In the genomic region with DNA sequence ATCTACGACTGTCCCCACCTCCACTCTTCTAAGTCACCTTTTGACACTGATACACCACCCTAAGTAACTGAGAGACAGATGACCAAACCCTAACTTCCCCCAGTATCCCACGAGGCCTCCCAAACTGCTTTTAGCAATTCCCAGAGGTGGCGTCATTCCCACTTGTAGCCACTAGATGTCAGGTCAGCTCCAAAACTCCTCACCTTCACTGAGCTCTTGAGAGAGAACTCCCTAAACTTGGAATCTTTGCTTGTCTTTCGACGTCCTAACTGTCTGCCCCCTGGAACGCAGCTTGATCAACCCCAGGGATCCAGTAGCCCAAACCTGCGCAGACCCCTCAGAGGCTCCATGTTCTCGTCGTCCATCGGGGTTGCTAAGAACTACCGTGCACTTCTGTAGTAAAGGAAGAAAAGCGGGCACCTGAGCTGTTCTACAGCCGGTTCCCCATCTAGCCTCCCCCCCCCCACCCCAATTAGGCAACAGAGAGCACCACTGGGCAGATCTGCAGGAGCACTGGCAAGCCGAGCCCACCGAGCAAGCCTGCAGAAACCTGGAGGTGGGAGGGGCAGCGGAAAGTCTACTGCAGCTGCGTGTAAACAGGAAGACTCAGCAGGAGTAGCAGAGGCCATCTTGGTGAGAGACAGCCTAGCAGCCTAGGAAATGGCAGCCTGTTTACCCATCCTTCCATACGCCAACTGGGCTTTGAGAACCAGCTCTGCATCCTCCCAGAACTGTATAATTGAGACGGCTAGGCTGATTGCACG, we compare ENCODE assay signal across 9 mouse cellular contexts. TPM values are rescaled to one million over a fixed set of nuclear protein-coding genes. Genes with fewer than 3 reads are reported as not detected.
DNase-seq lines count a peak whose midpoint lies in the region; ATAC-seq and TF ChIP-seq lines count a peak whose summit lies in the region.
"Had no signal": no experiment of that assay in that cellular context is flagged by ENCODE, and none has a peak within 500 bp of the region (broad histone marks: within the 10 kb centered on the region; RNA-seq: fewer than 3 reads in every experiment).

No protein-coding gene starts in this region.

- 33% methylated on average over 20 of the region's 20 CpGs for WGBS in embryonic facial prominence, embryonic 13.5 days
- WGBS in limb, embryonic 14.5 days: 32% methylated on average over 20 of the region's 20 CpGs

- H3K4me1 ChIP-seq in bone marrow macrophage, adult 2 months (ENCODE audit: control insufficient read depth, insufficient read depth, low read length): no peaks in the 10 kb centered on the region; the same call in 1 of the 2 replicates
- H3K4me1 ChIP-seq in embryonic facial prominence, embryonic 13.5 days: peaks cover 29% of the 10 kb centered on the region
- peaks cover 17% of the 10 kb centered on the region for H3K4me1 ChIP-seq in limb, embryonic 14.5 days (ENCODE audit: control insufficient read depth, insufficient read depth, low read length)

- peak; percentile 60 for DNase-seq in 416B (ENCODE audit: low read depth)
- peak; percentile 46 for DNase-seq in CD4-positive helper T cell, adult 2 months (ENCODE audit: low read depth, low spot score)
- DNase-seq in limb, embryonic 14.5 days (ENCODE audit: low spot score): peak; percentile 71

- no peak overlapping the region for H3K4me2 ChIP-seq in embryonic facial prominence, embryonic 13.5 days
- no peak overlapping the region for H3K4me2 ChIP-seq in limb, embryonic 14.5 days (replicated peaks; ENCODE audit: low read depth, low read length, severe bottlenecking)
- H3K4me2 ChIP-seq: neural tube, embryonic 13.5 days had no signal

- peak; percentile 59 for TF ChIP-seq CTCF in bone marrow macrophage, adult 2 months (IDR thresholded peaks at IDR 0.05; ENCODE audit: low read depth, low read length)

- no peak overlapping the region for H3K9ac ChIP-seq in embryonic facial prominence, embryonic 13.5 days
- H3K9ac ChIP-seq in limb, embryonic 14.5 days (ENCODE audit: low read depth, low read length, severe bottlenecking): no peak overlapping the region
- H3K9ac ChIP-seq: neural tube, embryonic 13.5 days had no signal

- no peaks in the 10 kb centered on the region for H3K27me3 ChIP-seq in embryonic facial prominence, embryonic 13.5 days
- no peaks in the 10 kb centered on the region for H3K27me3 ChIP-seq in limb, embryonic 14.5 days (ENCODE audit: control insufficient read depth, insufficient read depth, low read length)
- H3K27me3 ChIP-seq: neural tube, embryonic 13.5 days had no signal

- TF ChIP-seq POLR2A in bone marrow macrophage, adult 2 months (IDR thresholded peaks at IDR 0.05; ENCODE audit: borderline replicate concordance, low read depth, low read length): no peak
- TF ChIP-seq POLR2A in limb, embryonic 14.5 days (IDR thresholded peaks at IDR 0.05; ENCODE audit: borderline replicate concordance, extremely low read depth, insufficient read depth, insufficient read length): no peak

- H3K27ac ChIP-seq in bone marrow macrophage, adult 2 months (ENCODE audit: insufficient read depth, low read depth, low read length): no peak overlapping the region
- peak overlapping the region; percentile 28; the same call in 1 of the 2 replicates for H3K27ac ChIP-seq in embryonic facial prominence, embryonic 13.5 days
- no peak overlapping the region for H3K27ac ChIP-seq in limb, embryonic 14.5 days (replicated peaks; ENCODE audit: low read depth, low read length)
- H3K27ac ChIP-seq: neural tube, embryonic 13.5 days had no signal

- no peak overlapping the region for H3K4me3 ChIP-seq in bone marrow macrophage, adult 2 months (ENCODE audit: insufficient read depth, low read length)
- no peak overlapping the region for H3K4me3 ChIP-seq in embryonic facial prominence, embryonic 13.5 days
- H3K4me3 ChIP-seq in limb, embryonic 14.5 days (replicated peaks; ENCODE audit: low read length): no peak overlapping the region
- H3K4me3 ChIP-seq: neural tube, embryonic 13.5 days had no signal

- H3K36me3 ChIP-seq in embryonic facial prominence, embryonic 13.5 days: no peaks in the 10 kb centered on the region
- H3K36me3 ChIP-seq in limb, embryonic 14.5 days (ENCODE audit: control insufficient read depth, insufficient read depth, low read length): no peaks in the 10 kb centered on the region
- H3K36me3 ChIP-seq: neural tube, embryonic 13.5 days had no signal

- H3K9me3 ChIP-seq in embryonic facial prominence, embryonic 13.5 days: no peaks in the 10 kb centered on the region
- H3K9me3 ChIP-seq in limb, embryonic 14.5 days (ENCODE audit: control insufficient read depth, low read length): no peaks in the 10 kb centered on the region
- H3K9me3 ChIP-seq: neural tube, embryonic 13.5 days had no signal

- no peak for ATAC-seq in embryonic facial prominence, embryonic 13.5 days (ENCODE audit: insufficient number of reproducible peaks, insufficient read depth, low FRiP score, low TSS enrichment, low read depth)
- ATAC-seq in hematopoietic stem cell, adult 5-6 weeks (replicated peaks in 1 of 2; ENCODE audit: insufficient read depth in 1 of 2, low FRiP score in 2 of 2, low TSS enrichment in 1 of 2, low read depth in 1 of 2, poor library complexity in 2 of 2, severe bottlenecking in 2 of 2): peak; percentile 31 to 55; a peak in 2 of 4 replicates
- 0 out of 2 replicates have a peak, but pooled peaks have one; percentile 27 for ATAC-seq in limb, embryonic 14.5 days (ENCODE audit: low FRiP score, low read depth)
- peak; percentile 61; the same call in 1 of the 2 replicates for ATAC-seq in monocyte, adult 5-6 weeks (replicated peaks; ENCODE audit: insufficient number of reproducible peaks, low FRiP score, low TSS enrichment, poor library complexity, severe bottlenecking)
- ATAC-seq in erythroid progenitor cell, adult 5-6 weeks (replicated peaks; ENCODE audit: low FRiP score, poor library complexity, severe bottlenecking): no peak; the same call in 1 of the 2 replicates

RNA-seq across cellular contexts. Expression of a gene that starts 33.9 kb away (rescaled TPM):
- not detected in 2 replicates for polyA plus RNA-seq in bone marrow macrophage, adult 2 months (2012; ENCODE audit: insufficient read depth, insufficient read length, missing spikeins)
- polyA plus RNA-seq in embryonic facial prominence, embryonic 13.5 days (2015; fragmentation: Nextera tagmentation; extraction: Ambion mirVana): not detected in 2 replicates
- not detected in 2 replicates for total RNA-seq in hematopoietic stem cell, adult 5-6 weeks (2017)
- not detected in 2 replicates for polyA plus RNA-seq in limb, embryonic 14.5 days (2012; rRNA removed)
- not detected in 2 replicates for polyA plus RNA-seq in limb, embryonic 14.5 days (2014; fragmentation: Nextera tagmentation; extraction: Ambion mirVana)
- total RNA-seq in monocyte, adult 5-6 weeks (2017): not detected in 3 replicates
- not detected in 2 replicates for total RNA-seq in erythroid progenitor cell, adult 5-6 weeks (2015; ENCODE audit: low replicate concordance)
- not detected in 2 replicates for total RNA-seq in erythroid progenitor cell, adult 5-6 weeks (2017; ENCODE audit: low replicate concordance)
- polyA plus RNA-seq: neural tube, embryonic 13.5 days had no signal

RNA-seq across cellular contexts. Expression of a gene that starts 41.8 kb away (rescaled TPM):
- polyA plus RNA-seq in bone marrow macrophage, adult 2 months (2012; ENCODE audit: insufficient read depth, insufficient read length, missing spikeins): 2.8 and 3.3 TPM in 2 replicates
- 9.8 and 10.9 TPM in 2 replicates for polyA plus RNA-seq in embryonic facial prominence, embryonic 13.5 days (2015; fragmentation: Nextera tagmentation; extraction: Ambion mirVana)
- 1.7 and 3.0 TPM in 2 replicates for total RNA-seq in hematopoietic stem cell, adult 5-6 weeks (2017)
- 14.2 and 17.1 TPM in 2 replicates for polyA plus RNA-seq in limb, embryonic 14.5 days (2012; rRNA removed)
- polyA plus RNA-seq in limb, embryonic 14.5 days (2014; fragmentation: Nextera tagmentation; extraction: Ambion mirVana): 10.8 and 12.6 TPM in 2 replicates
- total RNA-seq in monocyte, adult 5-6 weeks (2017): 1.4 to 2.0 TPM (median 1.6 TPM) in 3 replicates
- not detected in 2 replicates for total RNA-seq in erythroid progenitor cell, adult 5-6 weeks (2015; ENCODE audit: low replicate concordance)
- total RNA-seq in erythroid progenitor cell, adult 5-6 weeks (2017; ENCODE audit: low replicate concordance): not detected in 2 replicates

Comparison
In these comparisons a context has a peak if more than half of its experiments do, and no peak if none do; other contexts are left out.
1. ATAC-seq: peak in hematopoietic stem cell, adult 5-6 weeks (2 of 2), limb, embryonic 14.5 days (single experiment) and monocyte, adult 5-6 weeks (single experiment); none in embryonic facial prominence, embryonic 13.5 days (single experiment) and erythroid progenitor cell, adult 5-6 weeks (single experiment).
2. Peak in every context shown above with its lines, with median percentiles within 50 percentile points of each other: DNase-seq.